Mouse (Mus musculus): ENCODE measurements at regions not wholly inside any gene's neighbourhood (a gene's known extent, or its start where the extent isn't known, plus 50 kb on each side); places are given as distances from the start of the nearest gene placed in this dataset.
"Not testable (repeated sequence)": the region's sequence is repeated elsewhere in the genome, so short reads cannot be mapped to it uniquely, and the experiment has no call there.

DNA sequence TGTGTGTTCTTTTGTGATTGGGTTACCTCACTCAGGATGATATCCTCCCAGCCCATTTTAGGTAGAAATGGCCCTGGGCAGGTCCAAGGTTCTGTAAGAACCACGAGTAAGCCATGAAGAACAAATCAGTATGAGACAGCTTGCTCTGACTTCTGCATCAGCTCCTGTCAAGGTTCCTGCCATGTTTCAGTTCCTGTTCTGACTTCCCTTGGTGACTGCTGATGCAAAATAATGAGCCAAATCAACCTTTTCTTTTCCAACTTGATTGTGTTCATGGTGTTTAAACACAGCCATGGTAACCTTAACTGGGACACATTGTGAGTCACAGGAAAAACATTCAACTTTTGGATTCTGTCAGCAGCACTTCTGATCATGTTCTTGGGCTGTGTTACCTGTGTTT is 667.4 kb upstream of the Igfbp7 start:
- DNase-seq = no peak

DNA sequence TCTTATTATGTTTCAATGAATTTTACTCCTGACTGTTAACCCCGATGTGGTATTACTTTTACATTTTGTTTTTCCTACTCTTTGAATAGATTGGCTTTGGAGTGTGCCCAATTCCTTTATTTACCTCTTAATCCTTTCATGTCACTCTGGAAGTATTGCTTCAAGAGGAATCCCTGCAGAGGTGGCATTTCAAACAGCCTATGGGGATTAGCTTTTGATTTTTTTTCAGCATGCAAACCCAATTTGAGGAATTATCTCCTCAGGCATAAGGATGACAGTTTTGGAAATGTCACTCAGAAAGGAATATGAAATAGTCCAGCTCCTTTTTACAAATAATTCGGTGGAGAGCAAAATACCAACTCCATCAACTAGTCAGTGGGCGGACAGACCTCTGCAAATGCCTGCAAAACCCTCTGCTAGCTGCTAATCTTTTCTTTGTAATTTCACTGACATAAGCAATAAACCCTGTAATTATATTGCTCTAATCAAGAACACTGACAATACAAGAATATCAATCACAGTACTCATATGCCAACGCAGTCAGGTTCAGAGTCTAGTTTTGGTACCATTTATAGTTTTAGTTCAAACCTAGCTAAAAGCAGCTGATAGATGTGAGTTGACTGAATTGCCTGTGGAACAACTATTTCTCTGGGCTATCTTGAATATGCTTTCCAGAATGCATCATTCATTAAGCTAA is 624.9 kb upstream of the Igfbp7 start:
- DNase-seq = no peak

DNA sequence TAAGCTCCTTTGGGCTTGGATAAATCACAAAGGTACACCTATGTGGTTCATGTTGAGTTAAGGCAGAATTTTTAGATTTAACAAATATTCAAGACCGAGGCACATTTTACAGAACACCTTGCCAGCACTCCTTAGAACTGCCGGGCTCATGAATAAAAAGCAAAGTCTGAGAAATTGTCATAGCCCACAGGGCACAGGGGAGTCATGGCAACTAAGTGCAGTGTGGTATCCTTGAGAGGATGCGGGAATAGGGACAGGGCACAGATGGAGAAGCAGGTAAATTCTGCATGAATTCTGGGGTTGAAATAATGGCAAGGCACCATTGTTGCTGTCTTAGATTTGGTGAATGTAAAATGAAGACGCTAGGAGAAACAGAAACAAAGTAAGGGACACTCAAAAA is 609.7 kb upstream of the Igfbp7 start:
- no peak for DNase-seq

- DNase-seq = no peak
These were observed 578.7 kb upstream of the Igfbp7 start for GRCm38 (mm10) chr5:77986449-77987047.

DNA sequence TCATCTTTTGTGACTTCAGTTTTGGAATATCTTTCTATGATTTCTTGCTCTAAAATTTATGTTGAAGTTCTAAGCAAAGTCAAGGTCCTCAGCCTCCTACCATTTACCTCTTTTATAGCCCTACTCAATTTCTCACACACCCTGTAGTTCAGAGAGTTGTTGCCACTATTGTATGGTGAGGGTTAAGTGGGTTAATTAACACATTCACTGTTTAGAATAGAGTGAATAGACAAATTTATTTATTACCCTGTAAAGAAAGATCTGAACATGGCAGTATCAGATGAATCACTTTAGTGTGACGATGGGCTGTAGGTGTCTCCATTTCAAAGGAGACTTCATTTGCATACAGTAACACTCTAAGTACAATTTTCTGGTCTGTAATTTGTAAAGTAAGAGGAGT is 577.4 kb upstream of the Igfbp7 start:
- DNase-seq = no peak

GRCm38 (mm10) chr5:77940021-77940420 is 532.2 kb upstream of the Igfbp7 start:
- not testable (repeated sequence) for DNase-seq

- no peak for DNase-seq
These were observed 524.0 kb upstream of the Igfbp7 start for GRCm38 (mm10) chr5:77931874-77932273.

DNA sequence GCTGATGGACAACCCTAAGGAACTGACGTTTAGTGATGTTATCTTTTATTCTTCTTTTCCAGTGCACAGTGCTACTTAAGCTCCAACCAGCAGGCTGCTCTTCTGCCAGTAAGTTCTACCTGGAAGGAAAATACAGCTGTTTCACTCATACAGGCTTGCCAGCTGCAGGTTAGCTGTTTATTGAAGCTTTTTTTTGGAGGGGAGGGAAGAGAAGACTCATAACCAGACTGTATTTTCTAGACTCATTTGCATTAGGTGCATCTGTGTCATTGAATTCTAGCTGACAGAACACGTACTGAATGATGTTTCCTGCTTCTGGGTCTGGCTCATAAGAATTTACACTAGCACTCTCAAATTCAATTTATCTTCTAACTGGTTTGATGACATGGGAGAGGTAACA is 513.3 kb upstream of the Igfbp7 start:
- no peak for DNase-seq

GRCm38 (mm10) chr5:77917086-77917676 is 509.3 kb upstream of the Igfbp7 start:
- DNase-seq = no peak

GRCm38 (mm10) chr5:77916375-77916774 is 508.5 kb upstream of the Igfbp7 start:
- DNase-seq = no peak

- no peak for DNase-seq
These were observed 501.4 kb upstream of the Igfbp7 start for GRCm38 (mm10) chr5:77909218-77909617.

DNA sequence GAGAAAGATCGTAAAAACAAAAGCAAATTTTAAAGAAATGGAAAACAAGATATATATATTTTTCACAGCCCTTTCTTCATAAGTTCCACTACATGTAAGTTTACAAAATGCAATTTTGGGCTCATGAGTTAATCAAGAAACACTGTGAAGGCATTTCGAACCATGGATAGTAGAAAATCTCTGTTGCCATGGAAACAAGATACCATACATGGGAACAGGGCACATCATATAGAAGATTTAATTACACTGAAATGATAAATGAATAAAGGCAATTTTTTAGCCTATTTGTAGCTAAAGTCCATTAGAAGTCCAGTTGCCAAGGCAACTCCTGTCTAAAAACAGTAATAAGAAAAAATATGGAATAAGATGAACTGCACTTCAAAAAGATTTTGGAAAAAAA is 484.2 kb upstream of the Igfbp7 start:
- not testable (repeated sequence) for DNase-seq

DNA sequence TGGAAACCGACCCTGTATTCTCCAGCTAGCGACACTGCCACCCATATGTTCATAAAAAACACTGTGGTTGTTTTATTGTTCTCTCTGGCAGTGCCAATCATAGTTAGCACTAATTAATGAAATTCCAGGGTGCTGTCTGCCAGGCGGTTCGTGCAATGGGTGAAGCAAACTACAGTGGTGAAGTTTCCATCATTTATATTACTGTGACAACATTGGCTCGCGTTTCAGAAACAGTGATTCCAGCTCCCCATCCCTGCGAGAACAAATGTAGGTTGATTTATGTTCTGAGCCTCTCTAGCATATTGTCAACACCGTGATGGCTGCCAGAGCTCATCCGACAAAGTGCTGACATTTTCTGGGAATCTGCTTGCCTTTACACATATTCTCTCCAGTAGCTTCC is 480.7 kb upstream of the Igfbp7 start:
- no peak for DNase-seq

DNA sequence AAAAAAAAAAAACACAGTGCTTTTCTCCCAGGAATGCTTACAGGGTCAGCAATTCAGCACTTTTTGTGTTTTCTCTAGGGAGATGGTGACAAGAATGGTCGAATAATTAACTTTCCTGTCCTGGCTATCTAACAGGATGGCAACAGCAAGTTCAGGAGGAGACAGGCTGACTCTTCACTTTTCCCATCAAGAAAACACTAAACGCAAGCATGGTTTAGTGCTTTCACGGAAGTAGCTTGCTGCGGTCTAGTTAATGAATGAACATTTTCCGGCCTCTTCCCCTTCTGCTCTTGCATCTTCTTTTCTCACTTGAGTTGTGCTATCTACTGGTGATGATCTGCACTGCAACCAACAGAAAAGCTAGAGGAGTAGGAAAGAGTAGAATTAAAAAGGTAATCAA is 463.6 kb upstream of the Igfbp7 start:
- DNase-seq = no peak

DNA sequence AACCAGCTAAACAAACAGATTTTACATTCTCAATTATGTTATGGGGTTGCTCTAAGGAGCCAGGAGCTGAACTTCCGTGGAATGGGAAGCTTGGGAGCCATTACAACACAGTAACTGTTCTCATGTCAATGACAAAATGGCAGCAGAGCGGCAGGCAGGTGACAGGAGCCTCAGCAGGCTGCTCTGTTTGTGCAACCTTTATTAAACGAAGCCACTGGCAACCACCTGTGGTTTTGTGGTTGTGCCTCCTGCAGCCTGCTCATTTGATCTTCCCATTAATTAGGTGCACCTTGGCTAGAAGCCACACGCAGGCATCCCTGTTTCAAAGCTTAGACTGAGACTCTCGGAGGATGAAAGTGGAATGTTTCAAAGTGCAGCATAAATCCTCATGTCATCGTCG is 457.5 kb upstream of the Igfbp7 start:
- no peak for DNase-seq

GRCm38 (mm10) chr5:77855191-77855590 is 447.4 kb upstream of the Igfbp7 start:
- no peak for DNase-seq

DNA sequence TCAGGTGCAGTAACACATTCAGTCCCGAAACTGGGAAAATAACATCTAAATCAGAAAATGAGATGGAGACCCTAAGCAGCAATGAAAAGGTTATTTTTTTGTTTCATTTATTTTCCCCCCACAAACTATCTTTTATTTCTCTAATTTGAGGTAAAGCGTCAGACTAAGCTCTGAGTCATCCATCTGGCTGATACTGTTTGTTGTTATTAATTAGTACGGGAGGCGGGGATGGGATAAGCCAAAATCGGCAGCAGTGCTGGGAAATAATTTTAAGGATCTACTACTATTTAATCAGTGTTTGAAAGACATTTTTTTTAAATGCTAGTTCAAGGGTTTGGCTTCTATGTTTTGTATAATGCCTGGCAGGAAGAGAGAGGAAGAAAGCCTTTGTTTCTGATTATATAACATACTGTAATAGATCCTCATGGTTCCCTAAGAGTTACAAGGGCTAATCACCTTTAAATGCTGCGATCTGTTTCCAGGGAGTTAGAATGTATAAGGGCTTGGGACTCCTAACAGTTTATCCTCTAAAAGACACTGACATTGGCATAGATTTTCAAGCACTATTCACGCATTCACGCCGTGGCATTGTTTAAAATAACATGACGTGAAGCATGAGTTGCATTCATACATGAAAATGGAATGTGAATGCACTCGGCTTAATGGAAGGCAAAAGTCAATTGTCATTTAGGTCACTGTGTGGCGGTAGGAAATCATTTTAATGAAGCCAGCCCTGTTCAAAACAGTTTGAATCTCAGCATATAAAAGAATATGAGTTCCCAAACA is 446.4 kb upstream of the Igfbp7 start:
- DNase-seq = no peak

DNA sequence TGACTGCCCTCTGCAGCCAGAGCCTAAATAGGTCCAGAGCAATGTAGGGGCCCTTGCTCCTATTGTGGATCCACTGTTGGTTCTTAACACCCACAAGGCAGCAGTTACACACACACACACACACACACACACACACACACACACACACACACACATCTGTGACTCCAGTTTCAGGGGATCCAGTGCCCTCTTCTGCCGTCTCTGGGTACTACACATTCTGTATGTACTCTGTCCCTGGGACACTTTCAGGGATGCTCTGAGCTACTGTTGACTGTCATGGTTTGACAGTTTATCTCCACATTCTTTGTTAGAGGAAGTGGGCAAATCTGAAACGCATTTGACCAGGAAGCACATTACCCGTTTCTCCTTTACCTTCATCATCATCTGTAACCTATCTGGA is 443.8 kb upstream of the Igfbp7 start:
- DNase-seq = no peak

GRCm38 (mm10) chr5:77838186-77839097 is 430.6 kb upstream of the Igfbp7 start:
- DNase-seq = no peak

GRCm38 (mm10) chr5:77827971-77828370 is 420.1 kb upstream of the Igfbp7 start:
- DNase-seq = no peak

GRCm38 (mm10) chr5:77826063-77826462 is 418.2 kb upstream of the Igfbp7 start:
- no peak for DNase-seq

GRCm38 (mm10) chr5:77816759-77817280 is 409.0 kb upstream of the Igfbp7 start:
- DNase-seq = no peak
